Mouse (Mus musculus): Measurements from ENCODE around the gene Tgfbr3l. TPM values are rescaled to one million over a fixed set of nuclear protein-coding genes. Genes with fewer than 3 reads are reported as not detected.

The Tgfbr3l gene
- polyA plus RNA-seq, 1 experiment from 2014 or later = 1.1 TPM

- WGBS = 10% methylated on average over 19 of the region's 19 CpGs
- Histone ChIP-seq H3K9me3 (ENCODE audit: control insufficient read depth, low read length) (no peaks in the 10 kb centered on the region), H3K36me3 (ENCODE audit: control insufficient read depth, insufficient read depth, low read length) (peaks cover 15% of the 10 kb centered on the region), H3K4me1 (replicated peaks; ENCODE audit: control insufficient read depth, insufficient read depth) (peaks cover 4% of the 10 kb centered on the region; the same call in 1 of the 2 replicates), H3K4me3 (ENCODE audit: low read depth, low read length) (peak overlapping the region; percentile 79), H3K4me2 (replicated peaks; ENCODE audit: low read depth) (peak overlapping the region; percentile 96), H3K27me3 (ENCODE audit: control insufficient read depth, insufficient read depth, low read length) (no peaks in the 10 kb centered on the region; the same call in 1 of the 2 replicates), H3K9ac (ENCODE audit: low read length) (peak overlapping the region; percentile 83), H3K27ac (replicated peaks) (peak overlapping the region; percentile 98)
- ATAC-seq (ENCODE audit: low FRiP score, low TSS enrichment) (peak; percentile 64), DNase-seq (ENCODE audit: low spot score) (no peak)
- no peak for TF ChIP-seq EP300 (optimal IDR thresholded peaks at IDR 0.05)
- no peak for TF ChIP-seq CTCF (IDR thresholded peaks at IDR 0.05; ENCODE audit: low read depth)
Measured at GRCm38 (mm10) chr8:4239193-4239890, 8.7 kb upstream of the Tgfbr3l start.

GRCm38 (mm10) chr8:4245061-4245460, 3.0 kb upstream of the Tgfbr3l start:
- peaks cover 33% of the 10 kb centered on the region for H3K36me3 ChIP-seq (ENCODE audit: control insufficient read depth, insufficient read depth, low read length)
- H3K4me2 ChIP-seq (replicated peaks; ENCODE audit: low read depth) = no peak overlapping the region
- H3K27me3 ChIP-seq (ENCODE audit: control insufficient read depth, insufficient read depth, low read length) = no peaks in the 10 kb centered on the region
- WGBS = 96% methylated on average over 5 of the region's 5 CpGs
- H3K9ac ChIP-seq (ENCODE audit: low read length) = no peak overlapping the region
- ATAC-seq (ENCODE audit: low FRiP score, low TSS enrichment) = no peak
- TF ChIP-seq CTCF (IDR thresholded peaks at IDR 0.05; ENCODE audit: low read depth) = no peak
- TF ChIP-seq EP300 (optimal IDR thresholded peaks at IDR 0.05) = no peak
- H3K27ac ChIP-seq (replicated peaks) = no peak overlapping the region
- H3K4me3 ChIP-seq (ENCODE audit: low read depth, low read length) = no peak overlapping the region
- H3K4me1 ChIP-seq (replicated peaks; ENCODE audit: control insufficient read depth, insufficient read depth) = peaks cover 2% of the 10 kb centered on the region; the same call in 1 of the 2 replicates
- H3K9me3 ChIP-seq (ENCODE audit: control insufficient read depth, low read length) = no peaks in the 10 kb centered on the region
- DNase-seq (ENCODE audit: low spot score) = no peak

- WGBS = 89% methylated on average over 9 of the region's 13 CpGs
- peaks cover 33% of the 10 kb centered on the region for H3K36me3 ChIP-seq (ENCODE audit: control insufficient read depth, insufficient read depth, low read length)
- H3K9me3 ChIP-seq (ENCODE audit: control insufficient read depth, low read length) = no peaks in the 10 kb centered on the region
- ATAC-seq (ENCODE audit: low FRiP score, low TSS enrichment) (no peak), DNase-seq (ENCODE audit: low spot score) (no peak)
- H3K4me3 ChIP-seq (ENCODE audit: low read depth, low read length) = no peak overlapping the region
- H3K4me2 ChIP-seq (replicated peaks; ENCODE audit: low read depth) = no peak overlapping the region
- no peaks in the 10 kb centered on the region; the same call in 1 of the 2 replicates for H3K4me1 ChIP-seq (replicated peaks; ENCODE audit: control insufficient read depth, insufficient read depth)
- no peak overlapping the region for H3K9ac ChIP-seq (ENCODE audit: low read length)
- H3K27me3 ChIP-seq (ENCODE audit: control insufficient read depth, insufficient read depth, low read length) = no peaks in the 10 kb centered on the region
- TF ChIP-seq CTCF (IDR thresholded peaks at IDR 0.05; ENCODE audit: low read depth) (no peak), EP300 (optimal IDR thresholded peaks at IDR 0.05) (no peak)
- H3K27ac ChIP-seq (replicated peaks) = no peak overlapping the region
Measured at GRCm38 (mm10) chr8:4245737-4246136, 2.3 kb upstream of the Tgfbr3l start.

- Histone ChIP-seq H3K4me3 (ENCODE audit: low read depth, low read length) (no peak overlapping the region), H3K36me3 (ENCODE audit: control insufficient read depth, insufficient read depth, low read length) (peaks cover 33% of the 10 kb centered on the region), H3K4me1 (replicated peaks; ENCODE audit: control insufficient read depth, insufficient read depth) (peaks cover under 1% of the 10 kb centered on the region; the same call in 1 of the 2 replicates), H3K27me3 (ENCODE audit: control insufficient read depth, insufficient read depth, low read length) (no peaks in the 10 kb centered on the region), H3K9ac (ENCODE audit: low read length) (no peak overlapping the region), H3K9me3 (ENCODE audit: control insufficient read depth, low read length) (no peaks in the 10 kb centered on the region), H3K27ac (replicated peaks) (no peak overlapping the region), H3K4me2 (replicated peaks; ENCODE audit: low read depth) (no peak overlapping the region)
- ATAC-seq (ENCODE audit: low FRiP score, low TSS enrichment) (peak; percentile 45), DNase-seq (ENCODE audit: low spot score) (peak; percentile 51)
- TF ChIP-seq CTCF (IDR thresholded peaks at IDR 0.05; ENCODE audit: low read depth) (no peak), EP300 (optimal IDR thresholded peaks at IDR 0.05) (no peak)
- WGBS = 74% methylated on average over 8 of the region's 8 CpGs
Measured at GRCm38 (mm10) chr8:4247241-4247640, 773 bp upstream of the Tgfbr3l start.

GRCm38 (mm10) chr8:4249213-4249612, 1.2 kb downstream of the Tgfbr3l start:
- H3K36me3 ChIP-seq (ENCODE audit: control insufficient read depth, insufficient read depth, low read length) = peaks cover 19% of the 10 kb centered on the region
- no peaks in the 10 kb centered on the region for H3K27me3 ChIP-seq (ENCODE audit: control insufficient read depth, insufficient read depth, low read length)
- H3K9ac ChIP-seq (ENCODE audit: low read length) = no peak overlapping the region
- H3K4me3 ChIP-seq (ENCODE audit: low read depth, low read length) = no peak overlapping the region
- no peaks in the 10 kb centered on the region for H3K9me3 ChIP-seq (ENCODE audit: control insufficient read depth, low read length)
- H3K4me1 ChIP-seq (replicated peaks; ENCODE audit: control insufficient read depth, insufficient read depth) = peaks cover 3% of the 10 kb centered on the region; the same call in 1 of the 2 replicates
- ATAC-seq (ENCODE audit: low FRiP score, low TSS enrichment) (no peak), DNase-seq (ENCODE audit: low spot score) (no peak)
- no peak overlapping the region for H3K27ac ChIP-seq (replicated peaks)
- TF ChIP-seq EP300 (optimal IDR thresholded peaks at IDR 0.05) = no peak
- no peak for TF ChIP-seq CTCF (IDR thresholded peaks at IDR 0.05; ENCODE audit: low read depth)
- 29% methylated on average over 29 of the region's 29 CpGs for WGBS
- H3K4me2 ChIP-seq (replicated peaks; ENCODE audit: low read depth) = no peak overlapping the region

- H3K4me1 ChIP-seq (replicated peaks; ENCODE audit: control insufficient read depth, insufficient read depth) = peaks cover 3% of the 10 kb centered on the region; the same call in 1 of the 2 replicates
- no peak overlapping the region for H3K4me2 ChIP-seq (replicated peaks; ENCODE audit: low read depth)
- H3K27me3 ChIP-seq (ENCODE audit: control insufficient read depth, insufficient read depth, low read length) = no peaks in the 10 kb centered on the region
- no peaks in the 10 kb centered on the region for H3K9me3 ChIP-seq (ENCODE audit: control insufficient read depth, low read length)
- H3K36me3 ChIP-seq (ENCODE audit: control insufficient read depth, insufficient read depth, low read length) = peaks cover 10% of the 10 kb centered on the region
- H3K4me3 ChIP-seq (ENCODE audit: low read depth, low read length) = no peak overlapping the region
- H3K27ac ChIP-seq (replicated peaks) = no peak overlapping the region
- peak overlapping the region; percentile 13 for H3K9ac ChIP-seq (ENCODE audit: low read length)
- peak; percentile 88 for DNase-seq (ENCODE audit: low spot score)
- ATAC-seq (ENCODE audit: low FRiP score, low TSS enrichment) = peak; percentile 59
- WGBS = 43% methylated on average over 26 of the region's 26 CpGs
- TF ChIP-seq CTCF (IDR thresholded peaks at IDR 0.05; ENCODE audit: low read depth) (peak; percentile 90), EP300 (optimal IDR thresholded peaks at IDR 0.05) (no peak)
Measured at GRCm38 (mm10) chr8:4250306-4250970, 2.4 kb downstream of the Tgfbr3l start.

Data from stomach, postnatal 0 days (tissue).